Mouse (Mus musculus): ENCODE measurements around the gene Nrd1. TPM values are rescaled to one million over a fixed set of nuclear protein-coding genes. Genes with fewer than 3 reads are reported as not detected.

Nrd1 gene
- polyA plus RNA-seq, 2 experiments: 50.1 to 133 TPM

DNA sequence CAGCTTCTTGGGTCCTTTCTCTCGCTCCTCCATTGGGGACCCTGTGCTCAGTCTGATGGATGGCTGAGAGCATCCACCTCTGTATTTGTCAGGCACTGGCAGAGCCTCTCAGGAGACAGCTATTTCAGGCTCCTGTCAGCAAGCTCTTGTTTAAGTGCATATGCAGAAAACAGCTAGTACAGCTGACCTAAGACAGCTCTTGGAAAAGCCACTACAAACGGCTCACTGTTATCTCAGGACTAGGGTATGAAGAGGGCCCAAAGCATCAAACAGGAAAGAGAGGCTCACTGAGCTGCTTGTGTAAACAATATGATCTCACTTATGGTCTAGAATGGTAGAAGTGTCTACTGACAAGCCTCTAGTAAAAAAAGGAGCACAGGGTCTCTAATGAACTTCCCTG lies 93.8 kb downstream of the Nrd1 start:
- no peaks in the 10 kb centered on the region for H3K27me3 ChIP-seq (ENCODE audit: control insufficient read depth, insufficient read depth, low read length)
- 66% methylated on average over 2 of the region's 2 CpGs for WGBS
- no peak overlapping the region for H3K4me2 ChIP-seq (replicated peaks; ENCODE audit: low read depth, low read length, severe bottlenecking)
- TF ChIP-seq POLR2A (IDR thresholded peaks at IDR 0.05; ENCODE audit: borderline replicate concordance, extremely low read depth, insufficient read depth, insufficient read length): no peak
- no peak overlapping the region for H3K9ac ChIP-seq (ENCODE audit: low read depth, low read length, severe bottlenecking)
- H3K9me3 ChIP-seq (ENCODE audit: control insufficient read depth, low read length): no peaks in the 10 kb centered on the region
- DNase-seq (ENCODE audit: low spot score) (no peak), ATAC-seq (ENCODE audit: low FRiP score, low read depth) (no peak)
- H3K36me3 ChIP-seq (ENCODE audit: control insufficient read depth, insufficient read depth, low read length): peaks cover 15% of the 10 kb centered on the region
- H3K27ac ChIP-seq (replicated peaks; ENCODE audit: low read depth, low read length): no peak overlapping the region
- H3K4me1 ChIP-seq (ENCODE audit: control insufficient read depth, insufficient read depth, low read length): no peaks in the 10 kb centered on the region
- no peak overlapping the region for H3K4me3 ChIP-seq (replicated peaks; ENCODE audit: low read length)

DNA sequence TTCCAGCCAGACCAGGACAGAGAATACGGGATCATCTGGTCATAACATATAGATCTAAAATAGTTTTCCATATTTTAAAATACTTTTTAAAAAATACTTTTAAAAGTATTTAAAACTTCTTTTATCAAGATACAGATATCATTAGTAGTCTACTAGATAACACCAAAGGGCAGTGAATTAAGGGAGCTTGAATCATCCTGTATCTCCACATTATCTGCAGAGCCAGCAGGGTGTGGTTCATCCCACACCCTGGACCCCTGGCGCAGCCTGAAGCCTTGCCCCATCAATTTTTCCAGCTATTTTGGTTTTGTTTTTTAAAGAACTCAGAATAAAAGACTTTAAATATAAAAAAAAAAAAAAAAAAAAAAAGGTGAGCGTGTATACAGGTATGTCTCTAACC lies 98.4 kb downstream of the Nrd1 start:
- TF ChIP-seq POLR2A (IDR thresholded peaks at IDR 0.05; ENCODE audit: borderline replicate concordance, extremely low read depth, insufficient read depth, insufficient read length): no peak
- ATAC-seq (ENCODE audit: low FRiP score, low read depth): no peak
- WGBS: 97% methylated on average over 3 of the region's 3 CpGs

DNA sequence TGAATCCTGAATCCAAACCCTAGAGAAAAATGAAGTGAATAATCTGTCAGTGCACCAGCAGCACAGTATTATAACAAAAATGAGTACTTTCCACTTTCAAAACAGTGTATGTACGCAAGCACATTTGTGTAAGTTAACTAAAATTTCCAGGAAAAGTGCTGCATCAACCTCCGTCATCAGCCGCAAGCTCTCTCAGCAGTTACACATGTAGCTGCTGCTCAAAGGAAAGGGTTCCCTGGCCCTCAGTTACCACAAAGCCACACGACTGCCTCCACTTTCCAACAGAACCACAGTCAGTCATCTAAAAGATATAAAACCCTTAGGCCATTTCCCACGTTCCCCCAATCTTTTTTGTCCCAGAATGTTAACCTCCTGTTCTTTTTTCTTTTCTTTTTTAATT lies 102.1 kb downstream of the Nrd1 start:
- no peak for TF ChIP-seq POLR2A (IDR thresholded peaks at IDR 0.05; ENCODE audit: borderline replicate concordance, extremely low read depth, insufficient read depth, insufficient read length)
- H3K27ac ChIP-seq (replicated peaks; ENCODE audit: low read depth, low read length): no peak overlapping the region
- no peak for DNase-seq (ENCODE audit: low spot score)
- WGBS: 78% methylated on average over 5 of the region's 5 CpGs
- peaks cover 14% of the 10 kb centered on the region; the same call in 1 of the 2 replicates for H3K36me3 ChIP-seq (ENCODE audit: control insufficient read depth, insufficient read depth, low read length)
- no peak overlapping the region for H3K4me3 ChIP-seq (replicated peaks; ENCODE audit: low read length)
- no peak for ATAC-seq (ENCODE audit: low FRiP score, low read depth)
- H3K9me3 ChIP-seq (ENCODE audit: control insufficient read depth, low read length): no peaks in the 10 kb centered on the region
- H3K9ac ChIP-seq (ENCODE audit: low read depth, low read length, severe bottlenecking): no peak overlapping the region
- no peaks in the 10 kb centered on the region for H3K27me3 ChIP-seq (ENCODE audit: control insufficient read depth, insufficient read depth, low read length)
- no peaks in the 10 kb centered on the region for H3K4me1 ChIP-seq (ENCODE audit: control insufficient read depth, insufficient read depth, low read length)
- H3K4me2 ChIP-seq (replicated peaks; ENCODE audit: low read depth, low read length, severe bottlenecking): no peak overlapping the region

More for the DNA sequence above, 98.4 kb downstream of the Nrd1 start:
- Histone ChIP-seq H3K27me3 (ENCODE audit: control insufficient read depth, insufficient read depth, low read length) (no peaks in the 10 kb centered on the region), H3K36me3 (ENCODE audit: control insufficient read depth, insufficient read depth, low read length) (peaks cover 22% of the 10 kb centered on the region), H3K4me3 (replicated peaks; ENCODE audit: low read length) (no peak overlapping the region), H3K4me2 (replicated peaks; ENCODE audit: low read depth, low read length, severe bottlenecking) (no peak overlapping the region), H3K4me1 (ENCODE audit: control insufficient read depth, insufficient read depth, low read length) (no peaks in the 10 kb centered on the region), H3K9me3 (ENCODE audit: control insufficient read depth, low read length) (no peaks in the 10 kb centered on the region), H3K27ac (replicated peaks; ENCODE audit: low read depth, low read length) (no peak overlapping the region), H3K9ac (ENCODE audit: low read depth, low read length, severe bottlenecking) (no peak overlapping the region)
- DNase-seq (ENCODE audit: low spot score): no peak

DNA sequence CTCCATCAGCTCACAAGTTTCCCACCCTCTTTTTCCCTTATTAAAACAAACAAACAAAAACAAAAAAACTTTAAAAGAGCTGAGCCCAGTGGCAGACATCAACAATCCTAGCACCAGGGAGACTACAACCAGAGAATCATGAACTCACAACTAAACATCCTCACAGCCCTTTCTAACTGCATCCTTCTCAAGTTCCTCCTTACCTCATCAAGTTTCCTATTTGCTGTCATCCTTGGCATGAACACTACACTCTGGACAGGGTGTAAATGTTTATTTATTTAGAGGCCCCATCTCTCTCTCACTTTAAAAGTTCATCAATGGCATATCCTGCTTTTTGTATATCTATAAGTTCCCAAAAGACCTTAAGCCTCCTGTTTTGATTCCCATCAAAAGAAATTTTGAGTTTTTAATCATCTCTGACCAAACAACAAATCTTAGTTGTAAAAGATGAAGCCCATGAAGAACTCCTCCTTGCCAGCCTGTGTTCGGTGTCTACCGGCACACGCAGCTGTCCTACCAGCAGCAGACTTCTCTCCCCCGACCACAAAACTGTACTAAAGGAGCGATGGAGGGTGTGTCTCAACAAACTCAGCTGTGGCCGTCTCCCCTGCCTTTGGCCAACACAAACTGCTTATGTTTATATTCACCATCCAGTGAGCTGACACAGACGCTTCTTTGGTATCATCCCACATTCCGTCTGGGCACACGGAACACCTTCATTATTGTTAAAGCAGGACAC lies 102.9 kb downstream of the Nrd1 start:
- Histone ChIP-seq H3K4me1 (ENCODE audit: control insufficient read depth, insufficient read depth, low read length) (no peaks in the 10 kb centered on the region), H3K9ac (ENCODE audit: low read depth, low read length, severe bottlenecking) (no peak overlapping the region), H3K4me3 (replicated peaks; ENCODE audit: low read length) (no peak overlapping the region), H3K36me3 (ENCODE audit: control insufficient read depth, insufficient read depth, low read length) (peaks cover 14% of the 10 kb centered on the region; the same call in 1 of the 2 replicates), H3K27me3 (ENCODE audit: control insufficient read depth, insufficient read depth, low read length) (no peaks in the 10 kb centered on the region), H3K27ac (replicated peaks; ENCODE audit: low read depth, low read length) (no peak overlapping the region), H3K4me2 (replicated peaks; ENCODE audit: low read depth, low read length, severe bottlenecking) (no peak overlapping the region), H3K9me3 (ENCODE audit: control insufficient read depth, low read length) (no peaks in the 10 kb centered on the region)
- 80% methylated on average over 9 of the region's 9 CpGs for WGBS
- DNase-seq (ENCODE audit: low spot score): no peak
- TF ChIP-seq POLR2A (IDR thresholded peaks at IDR 0.05; ENCODE audit: borderline replicate concordance, extremely low read depth, insufficient read depth, insufficient read length): no peak
- ATAC-seq (ENCODE audit: low FRiP score, low read depth): no peak

DNA sequence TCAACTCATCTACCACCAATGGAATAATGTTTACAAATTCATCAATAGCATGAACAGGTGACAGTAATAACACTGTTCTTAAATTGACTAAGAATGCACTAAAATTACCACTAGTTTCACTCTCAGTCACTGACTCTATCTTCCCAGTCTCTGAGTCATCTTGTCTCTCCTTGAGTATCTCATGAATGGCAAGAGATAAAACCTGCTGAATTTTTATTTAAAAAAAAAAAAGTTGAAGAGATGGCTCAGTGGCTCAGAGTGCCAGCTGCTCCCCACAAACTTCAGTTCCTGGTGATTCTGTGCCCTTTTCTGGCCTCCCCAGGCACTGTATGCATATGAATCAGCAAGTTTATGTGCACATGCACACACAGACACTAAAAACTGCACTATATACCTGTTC lies 104.8 kb downstream of the Nrd1 start:
- no peaks in the 10 kb centered on the region for H3K27me3 ChIP-seq (ENCODE audit: control insufficient read depth, insufficient read depth, low read length)
- ATAC-seq (ENCODE audit: low FRiP score, low read depth): no peak
- no peak overlapping the region for H3K4me2 ChIP-seq (replicated peaks; ENCODE audit: low read depth, low read length, severe bottlenecking)
- no peaks in the 10 kb centered on the region for H3K4me1 ChIP-seq (ENCODE audit: control insufficient read depth, insufficient read depth, low read length)
- H3K9me3 ChIP-seq (ENCODE audit: control insufficient read depth, low read length): no peaks in the 10 kb centered on the region
- H3K27ac ChIP-seq (replicated peaks; ENCODE audit: low read depth, low read length): no peak overlapping the region
- H3K36me3 ChIP-seq (ENCODE audit: control insufficient read depth, insufficient read depth, low read length): peaks cover 13% of the 10 kb centered on the region; the same call in 1 of the 2 replicates
- DNase-seq (ENCODE audit: low spot score): no peak
- H3K4me3 ChIP-seq (replicated peaks; ENCODE audit: low read length): no peak overlapping the region
- TF ChIP-seq POLR2A (IDR thresholded peaks at IDR 0.05; ENCODE audit: borderline replicate concordance, extremely low read depth, insufficient read depth, insufficient read length): no peak
- H3K9ac ChIP-seq (ENCODE audit: low read depth, low read length, severe bottlenecking): no peak overlapping the region

All from limb, embryonic 14.5 days (tissue).